Mouse (Mus musculus) olfactory bulb, adult 2 months (tissue): Measurements from ENCODE around the gene Abcc6.

Source experiments
- CTCF ChIP-seq: fragments of 200-500 bp; IDR thresholded peaks from 2 replicates; pipeline ENCODE4 v1.5.1; 2012; ENCODE audit warnings: low read depth, mild to moderate bottlenecking, low read length, moderate library complexity; ENCODE audit not compliant: insufficient read depth
- POLR2A ChIP-seq: fragments of 200-500 bp; IDR thresholded peaks from 2 replicates; pipeline ENCODE4 v1.6.1; 2012; ENCODE audit warnings: mild to moderate bottlenecking, low read depth, low read length, moderate library complexity; ENCODE audit not compliant: insufficient read depth

DNA sequence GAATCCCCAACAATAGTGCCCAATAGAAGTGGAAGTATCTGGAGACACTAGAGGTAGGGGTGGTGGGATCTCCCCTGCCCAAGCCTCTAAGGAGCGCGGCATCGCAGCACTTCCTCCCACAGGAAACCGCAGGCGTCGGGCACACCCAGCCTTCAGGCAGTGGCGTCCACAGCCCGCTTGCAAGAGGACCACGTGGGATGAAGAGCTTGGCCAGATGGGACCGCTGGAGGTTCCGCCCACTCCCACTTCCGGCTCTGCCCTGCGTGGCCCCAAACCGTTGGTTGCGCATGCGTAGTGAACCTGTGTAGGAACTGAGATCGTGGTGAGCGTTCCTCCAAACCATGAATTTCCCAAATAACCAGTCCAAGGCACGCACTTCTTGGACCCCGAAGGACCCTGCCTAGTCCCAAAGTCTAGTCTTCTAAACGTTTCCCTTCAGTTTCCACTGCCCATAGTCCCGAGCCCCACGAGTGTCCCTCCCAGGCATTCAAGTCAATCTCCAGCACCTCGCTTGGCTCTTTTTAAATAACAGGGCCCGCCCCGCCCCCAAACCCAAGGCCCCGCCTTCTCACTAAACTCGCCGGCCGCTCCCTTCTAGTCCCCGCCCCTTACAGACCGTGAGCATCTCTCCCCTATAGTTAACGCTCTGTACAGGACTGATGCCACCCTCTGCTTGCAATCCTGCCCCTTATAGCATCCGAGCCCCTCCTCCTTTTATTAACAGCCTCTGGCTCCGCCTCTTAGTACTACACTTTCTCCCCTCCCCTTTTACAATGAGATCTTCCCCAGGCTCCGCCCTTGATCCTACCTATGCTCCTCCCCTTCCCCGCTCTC is 107.0 kb downstream of the Abcc6 start:
- TF ChIP-seq CTCF: no peak
- no peak; the same call in 1 of the 2 replicates for TF ChIP-seq POLR2A
